9 mouse cellular contexts compared by ENCODE assay signal in the genomic region with DNA sequence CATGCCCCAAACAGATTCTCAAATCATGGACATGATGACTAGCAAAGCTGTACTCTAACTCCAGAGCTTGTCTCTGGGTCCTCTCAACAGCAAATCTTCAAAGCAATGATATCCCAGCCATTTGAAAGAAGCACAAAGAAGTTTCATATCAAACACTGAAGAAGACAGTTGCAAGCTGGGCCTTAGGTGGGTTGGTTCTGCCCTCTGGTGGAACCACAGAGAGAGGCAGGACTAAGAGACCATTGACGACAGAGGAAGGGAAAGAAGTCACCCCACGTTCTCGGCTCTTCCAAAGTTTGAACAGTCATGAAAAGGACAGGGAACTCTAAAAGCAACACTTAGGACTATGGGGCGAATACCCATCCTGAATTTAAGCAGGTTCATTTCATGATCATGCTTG. TPM values are rescaled to one million over a fixed set of nuclear protein-coding genes. Genes with fewer than 3 reads are reported as not detected.
DNase-seq lines count a peak whose midpoint lies in the region; ATAC-seq and TF ChIP-seq lines count a peak whose summit lies in the region.
"Had no signal": no experiment of that assay in that cellular context is flagged by ENCODE, and none has a peak within 500 bp of the region (broad histone marks: within the 10 kb centered on the region; RNA-seq: fewer than 3 reads in every experiment).

No protein-coding gene starts in this region.

- H3K9ac ChIP-seq in kidney, embryonic 14.5 days (ENCODE audit: low read depth, low read length): no peak overlapping the region
- no peak overlapping the region for H3K9ac ChIP-seq in forebrain, embryonic 13.5 days
- H3K9ac ChIP-seq: limb, embryonic 15.5 days had no signal

- WGBS in kidney, embryonic 14.5 days: 34% methylated on average over 4 of the region's 4 CpGs
- 21% methylated on average over 4 of the region's 4 CpGs for WGBS in forebrain, embryonic 13.5 days

- H3K27me3 ChIP-seq in kidney, embryonic 14.5 days (ENCODE audit: control insufficient read depth, insufficient read depth, low read length): no peaks in the 10 kb centered on the region
- H3K27me3 ChIP-seq in E14TG2a.4 (ENCODE audit: insufficient read depth, low read length): 0 out of 2 replicates have a peak, but pooled peaks cover 4% of the 10 kb centered on the region
- no peaks in the 10 kb centered on the region for H3K27me3 ChIP-seq in forebrain, embryonic 13.5 days
- H3K27me3 ChIP-seq: limb, embryonic 15.5 days had no signal

- H3K4me1 ChIP-seq in kidney, embryonic 14.5 days (ENCODE audit: control insufficient read depth, insufficient read depth, low read length): no peaks in the 10 kb centered on the region
- H3K4me1 ChIP-seq in E14TG2a.4 (replicated peaks; ENCODE audit: low read depth, low read length): 0 out of 2 replicates have a peak, but pooled peaks cover 2% of the 10 kb centered on the region
- H3K4me1 ChIP-seq in embryonic fibroblast, embryonic 13.5 days (ENCODE audit: control insufficient read depth, insufficient read depth, low read length): no peaks in the 10 kb centered on the region
- H3K4me1 ChIP-seq in forebrain, embryonic 13.5 days: no peaks in the 10 kb centered on the region
- H3K4me1 ChIP-seq: limb, embryonic 15.5 days had no signal

- H3K27ac ChIP-seq in kidney, embryonic 14.5 days (ENCODE audit: low read depth, low read length): no peak overlapping the region
- H3K27ac ChIP-seq in embryonic fibroblast, embryonic 13.5 days (ENCODE audit: insufficient read depth, low read length): no peak overlapping the region
- H3K27ac ChIP-seq in forebrain, embryonic 13.5 days: no peak overlapping the region
- H3K27ac ChIP-seq: limb, embryonic 15.5 days had no signal

- DNase-seq in kidney, adult 9 months: peak; percentile 35
- peak; percentile 23 to 30 for DNase-seq in B cell, adult 2 months
- peak; percentile 51 for DNase-seq in retina, embryonic 14.5 days (ENCODE audit: low spot score)
- no peak for DNase-seq in ovary, adult 18-20 months (ENCODE audit: low spot score)

- H3K36me3 ChIP-seq in kidney, embryonic 14.5 days (ENCODE audit: control insufficient read depth, insufficient read depth, low read length): no peaks in the 10 kb centered on the region
- no peaks in the 10 kb centered on the region for H3K36me3 ChIP-seq in E14TG2a.4 (ENCODE audit: insufficient read depth, low read length)
- H3K36me3 ChIP-seq in forebrain, embryonic 13.5 days (ENCODE audit: poor library complexity, severe bottlenecking): no peaks in the 10 kb centered on the region
- H3K36me3 ChIP-seq: limb, embryonic 15.5 days had no signal

- no peak for TF ChIP-seq POLR2A in embryonic fibroblast, embryonic 13.5 days (IDR thresholded peaks at IDR 0.05; ENCODE audit: low read depth, low read length)

- H3K9me3 ChIP-seq in kidney, embryonic 14.5 days (ENCODE audit: control insufficient read depth, low read length): no peaks in the 10 kb centered on the region
- H3K9me3 ChIP-seq in E14TG2a.4 (ENCODE audit: low read length): no peaks in the 10 kb centered on the region
- H3K9me3 ChIP-seq in forebrain, embryonic 13.5 days (replicated peaks): no peaks in the 10 kb centered on the region
- H3K9me3 ChIP-seq: limb, embryonic 15.5 days had no signal

- H3K4me2 ChIP-seq in kidney, embryonic 14.5 days (replicated peaks; ENCODE audit: low read depth, low read length): no peak overlapping the region
- no peak overlapping the region for H3K4me2 ChIP-seq in forebrain, embryonic 13.5 days
- H3K4me2 ChIP-seq: limb, embryonic 15.5 days had no signal

- peak; percentile 60 for TF ChIP-seq CTCF in E14TG2a.4 (conservative IDR thresholded peaks at IDR 0.05; ENCODE audit: low read length)
- TF ChIP-seq CTCF in embryonic fibroblast, embryonic 13.5 days (IDR thresholded peaks at IDR 0.05; ENCODE audit: borderline replicate concordance, insufficient read depth, low read length): peak; percentile 65; the same call in 1 of the 2 replicates

- H3K4me3 ChIP-seq in kidney, embryonic 14.5 days (ENCODE audit: low read length): no peak overlapping the region
- H3K4me3 ChIP-seq in E14TG2a.4 (replicated peaks; ENCODE audit: low read length): no peak overlapping the region
- H3K4me3 ChIP-seq in embryonic fibroblast, embryonic 13.5 days (ENCODE audit: insufficient read depth, low read length): no peak overlapping the region
- no peak overlapping the region for H3K4me3 ChIP-seq in forebrain, embryonic 13.5 days
- H3K4me3 ChIP-seq: limb, embryonic 15.5 days had no signal

- ATAC-seq in kidney, embryonic 14.5 days (ENCODE audit: low FRiP score, low TSS enrichment): no peak
- ATAC-seq in forebrain, embryonic 13.5 days: no peak

RNA-seq across cellular contexts. Expression of a gene that starts 18.5 kb away (rescaled TPM):
- polyA plus RNA-seq in kidney, embryonic 14.5 days (2014; fragmentation: Nextera tagmentation; extraction: Ambion mirVana): 79.0 and 85.1 TPM in 2 replicates
- 24.3 and 39.5 TPM in 2 replicates for polyA plus RNA-seq in embryonic fibroblast, embryonic 13.5 days (2011; ENCODE audit: insufficient read length, low read depth, missing spikeins)
- polyA plus RNA-seq in forebrain, embryonic 13.5 days (2015; fragmentation: Nextera tagmentation; extraction: Ambion mirVana): 74.9 and 76.8 TPM in 2 replicates

RNA-seq across cellular contexts. Expression of a gene that starts 36.8 kb away (rescaled TPM):
- polyA plus RNA-seq in kidney, embryonic 14.5 days (2014; fragmentation: Nextera tagmentation; extraction: Ambion mirVana): 18.9 and 19.4 TPM in 2 replicates
- polyA plus RNA-seq in embryonic fibroblast, embryonic 13.5 days (2011; ENCODE audit: insufficient read length, low read depth, missing spikeins): 11.6 and 15.3 TPM in 2 replicates
- polyA plus RNA-seq in forebrain, embryonic 13.5 days (2015; fragmentation: Nextera tagmentation; extraction: Ambion mirVana): 10.9 and 12.3 TPM in 2 replicates
